In genomic region chr2:37908721-37909506, GRCm38 (mm10) we compare ENCODE assay signal across 10 mouse cellular contexts.
DNase-seq lines count a peak whose midpoint lies in the region; ATAC-seq lines count a peak whose summit lies in the region.
"Had no signal": no experiment of that assay in that cellular context is flagged by ENCODE, and none has a peak within 500 bp of the region (broad histone marks: within the 10 kb centered on the region; RNA-seq: fewer than 3 reads in every experiment).

No protein-coding gene starts in this region.

- WGBS in limb, embryonic 15.5 days: 46% methylated on average over 5 of the region's 5 CpGs
- WGBS in kidney, embryonic 15.5 days: 67% methylated on average over 5 of the region's 5 CpGs

- H3K9me3 ChIP-seq in limb, embryonic 15.5 days: no peaks in the 10 kb centered on the region
- no peaks in the 10 kb centered on the region for H3K9me3 ChIP-seq in kidney, embryonic 15.5 days (replicated peaks)

- peak; percentile 32 for DNase-seq in layer of hippocampus, adult 9-11 months
- no peak for DNase-seq in layer of hippocampus, postnatal 36 days
- peak; percentile 33 to 56 for DNase-seq in frontal cortex, adult 2 months (ENCODE audit: extremely low spot score in 1 of 2, low spot score in 1 of 2)
- DNase-seq in right cerebral cortex, postnatal 25 days: peak; percentile 30
- no peak for DNase-seq in heart, postnatal 14 days
- DNase-seq: cerebellum, adult 8-10 months had no signal

- intact Hi-C loops in heart, postnatal 14 days (cut with DNase I): no loop called here

- no peak overlapping the region for H3K4me2 ChIP-seq in limb, embryonic 15.5 days
- H3K4me2 ChIP-seq in kidney, embryonic 15.5 days: no peak overlapping the region

- H3K36me3 ChIP-seq in limb, embryonic 15.5 days: no peaks in the 10 kb centered on the region
- no peaks in the 10 kb centered on the region for H3K36me3 ChIP-seq in kidney, embryonic 15.5 days

- H3K27ac ChIP-seq in limb, embryonic 15.5 days: no peak overlapping the region
- H3K27ac ChIP-seq in kidney, embryonic 15.5 days: no peak overlapping the region
- H3K27ac ChIP-seq: macrophage had no signal

- H3K9ac ChIP-seq in limb, embryonic 15.5 days: no peak overlapping the region
- no peak overlapping the region for H3K9ac ChIP-seq in kidney, embryonic 15.5 days

- peaks cover 7% of the 10 kb centered on the region; the same call in 1 of the 2 replicates for H3K4me1 ChIP-seq in limb, embryonic 15.5 days
- no peaks in the 10 kb centered on the region for H3K4me1 ChIP-seq in kidney, embryonic 15.5 days

- no peak overlapping the region for H3K4me3 ChIP-seq in limb, embryonic 15.5 days
- no peak overlapping the region for H3K4me3 ChIP-seq in kidney, embryonic 15.5 days (replicated peaks)

- no peaks in the 10 kb centered on the region for H3K27me3 ChIP-seq in limb, embryonic 15.5 days
- H3K27me3 ChIP-seq in kidney, embryonic 15.5 days: no peaks in the 10 kb centered on the region

- ATAC-seq in limb, embryonic 15.5 days (ENCODE audit: insufficient number of reproducible peaks, low FRiP score, low TSS enrichment, low read depth): 0 out of 2 replicates have a peak, but pooled peaks have one; percentile 40
- no peak for ATAC-seq in kidney, embryonic 15.5 days (replicated peaks; ENCODE audit: low FRiP score)
- no peak for ATAC-seq in CD4-positive, CD25-positive, alpha-beta regulatory T cell, adult 4 months

Comparison
In these comparisons a context has a peak if more than half of its experiments do, and no peak if none do; other contexts are left out.
1. DNase-seq: peak in layer of hippocampus, adult 9-11 months (single experiment), frontal cortex, adult 2 months (2 of 2) and right cerebral cortex, postnatal 25 days (single experiment); none in layer of hippocampus, postnatal 36 days (0 of 2) and heart, postnatal 14 days (0 of 2).